Mouse (Mus musculus): ENCODE results near the gene Npcd.

DNA sequence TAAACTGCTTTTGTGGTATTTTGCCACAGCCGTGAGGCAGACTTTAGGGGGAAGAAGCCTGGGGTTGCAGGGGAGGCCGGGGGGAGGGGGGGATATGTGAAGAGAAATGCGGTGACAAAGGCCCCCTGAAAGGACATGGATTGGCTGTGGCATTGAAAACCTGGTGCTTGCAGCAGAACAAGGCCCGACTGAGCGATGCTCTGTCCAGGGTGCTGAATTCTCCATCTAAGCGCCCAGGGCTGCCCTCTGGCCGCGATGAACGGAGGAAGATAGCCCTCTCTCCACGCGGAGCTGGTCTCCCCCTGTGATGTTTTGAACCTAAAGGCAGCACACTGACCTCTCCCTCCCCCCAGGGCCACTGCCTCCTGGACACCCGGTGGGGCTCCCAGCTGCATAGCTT is 42.5 kb downstream of the Npcd start:
- no peak for TF ChIP-seq POLR2A (IDR thresholded peaks at IDR 0.05; ENCODE audit: low read depth, low read length)
- no peak for TF ChIP-seq CTCF (IDR thresholded peaks at IDR 0.05; ENCODE audit: extremely low read depth, insufficient read depth, insufficient read length, insufficient replicate concordance)

Measured in spleen, adult 2 months (tissue).